Mouse (Mus musculus) neural tube, embryonic 11.5 days (tissue): ENCODE results near the gene Rapgefl1. TPM values are rescaled to one million over a fixed set of nuclear protein-coding genes. Genes with fewer than 3 reads are reported as not detected.

Experiments used
- polyA plus RNA-seq: library from polyadenylated mRNA; unstranded; fragments of >200 nt; fragmentation: Nextera tagmentation; extraction: Ambion mirVana; gene quantifications from 2 replicates; pipeline ENCODE4 v1.2.1, GENCODE M21; 2014

The Rapgefl1 gene
- polyA plus RNA-seq, 1 experiment from 2014 or later = 2.8 TPM

Other genes starting within 250 kb of the Rapgefl1 start
- 11.1 and 14.5 TPM in 2 replicates for gene Ormdl3, start 249.4 kb upstream of the Rapgefl1 start, polyA plus RNA-seq
- gene Lrrc3c, start 238.5 kb upstream of the Rapgefl1 start, polyA plus RNA-seq = not detected in 2 replicates
- gene Gm12355, start 211.1 kb upstream of the Rapgefl1 start, polyA plus RNA-seq = 0.64 and 1.5 TPM in 2 replicates
- not detected in 2 replicates for gene Gsdma3, start 210.4 kb upstream of the Rapgefl1 start, polyA plus RNA-seq
- gene Gsdma2, start 190.0 kb upstream of the Rapgefl1 start, polyA plus RNA-seq = 0.17 TPM in 1 of 2 replicates, not detected in the other
- not detected in 2 replicates for gene Gsdma, start 172.4 kb upstream of the Rapgefl1 start, polyA plus RNA-seq
- 172 TPM in 2 replicates for gene Psmd3, start 154.2 kb upstream of the Rapgefl1 start, polyA plus RNA-seq
- not detected in 2 replicates for gene Csf3, start 135.5 kb upstream of the Rapgefl1 start, polyA plus RNA-seq
- gene Med24, start 107.3 kb upstream of the Rapgefl1 start, polyA plus RNA-seq = 67.6 and 74.5 TPM in 2 replicates
- 32.0 and 34.7 TPM in 2 replicates for gene Thra, start 96.1 kb upstream of the Rapgefl1 start, polyA plus RNA-seq
- gene Nr1d1, start 61.5 kb upstream of the Rapgefl1 start, polyA plus RNA-seq = 1.5 and 1.9 TPM in 2 replicates
- 24.1 and 24.2 TPM in 2 replicates for gene Msl1, start 41.3 kb upstream of the Rapgefl1 start, polyA plus RNA-seq
- 55.4 and 59.4 TPM in 2 replicates for gene Casc3, start 31.9 kb upstream of the Rapgefl1 start, polyA plus RNA-seq
- gene Wipf2, start 26.9 kb downstream of the Rapgefl1 start, polyA plus RNA-seq = 4.7 and 5.6 TPM in 2 replicates
- gene Cdc6, start 71.0 kb downstream of the Rapgefl1 start, polyA plus RNA-seq = 41.6 and 44.4 TPM in 2 replicates
- 73.2 and 75.1 TPM in 2 replicates for gene Rara, start 91.0 kb downstream of the Rapgefl1 start, polyA plus RNA-seq
- 0.57 TPM in 1 of 2 replicates, not detected in the other for gene Gjd3, start 146.2 kb downstream of the Rapgefl1 start, polyA plus RNA-seq
- gene Top2a, start 187.4 kb downstream of the Rapgefl1 start, polyA plus RNA-seq = 338 and 339 TPM in 2 replicates
- 353 and 365 TPM in 2 replicates for gene Igfbp4, start 204.5 kb downstream of the Rapgefl1 start, polyA plus RNA-seq